Comparison of ENCODE assay signal across 7 mouse cellular contexts in the genomic region with DNA sequence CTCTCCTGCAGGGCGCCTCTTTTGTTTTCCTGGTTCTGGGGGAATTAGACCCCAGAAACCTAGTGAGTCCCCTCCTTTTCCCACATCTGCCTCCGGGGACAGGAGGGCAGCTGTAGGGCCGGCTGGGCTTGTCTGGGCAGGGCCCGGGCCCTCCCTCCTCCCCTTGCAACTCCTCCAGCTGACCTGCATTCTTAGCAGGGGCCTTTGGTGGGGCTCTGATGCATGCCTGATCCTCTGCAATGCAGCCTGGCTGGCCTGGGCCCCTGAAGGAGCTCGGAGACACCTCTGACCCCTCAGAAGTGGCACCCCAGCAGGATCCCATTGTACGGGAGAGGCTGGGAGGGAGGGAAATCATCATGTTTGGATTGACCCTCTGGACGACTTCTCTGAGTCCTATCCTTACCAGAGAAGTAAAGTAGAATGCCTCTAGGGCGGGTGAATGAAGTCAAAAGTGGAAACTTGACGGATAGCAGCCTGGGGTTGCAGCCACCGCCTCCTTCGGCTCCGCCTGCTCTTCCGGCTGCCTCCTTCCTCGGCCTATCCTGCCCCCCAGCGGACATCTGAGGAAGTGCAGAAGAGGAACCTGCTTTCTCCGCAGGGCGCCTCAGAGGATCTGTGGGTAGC. TPM values are rescaled to one million over a fixed set of nuclear protein-coding genes. Genes with fewer than 3 reads are reported as not detected.
DNase-seq lines count a peak whose midpoint lies in the region; ATAC-seq lines count a peak whose summit lies in the region.

No protein-coding gene starts in this region.

- H3K27ac ChIP-seq in intestine, embryonic 15.5 days: peak overlapping the region; percentile 74
- peak overlapping the region; percentile 84 for H3K27ac ChIP-seq in midbrain, embryonic 10.5 days (replicated peaks)

- DNase-seq in adrenal gland, adult 18-20 months (ENCODE audit: low spot score in 2 of 2): peak; percentile 77 to 84
- peak; percentile 92 for DNase-seq in embryo, embryonic 11 days
- DNase-seq in gastrocnemius, postnatal 36 days: peak; percentile 75 to 77
- DNase-seq in left cerebral cortex, postnatal 36 days (ENCODE audit: low spot score in 2 of 2): peak; percentile 79 to 84
- peak; percentile 91 for DNase-seq in midbrain, embryonic 10.5 days (ENCODE audit: low spot score)
- peak; percentile 89 for DNase-seq in right cerebral cortex, postnatal 4 days

- peak overlapping the region; percentile 63 for H3K4me2 ChIP-seq in intestine, embryonic 15.5 days (replicated peaks)

- peak overlapping the region; percentile 26 for H3K4me3 ChIP-seq in intestine, embryonic 15.5 days (replicated peaks)
- peak overlapping the region; percentile 49 for H3K4me3 ChIP-seq in midbrain, embryonic 10.5 days

- H3K4me1 ChIP-seq in intestine, embryonic 15.5 days (replicated peaks): peaks cover 32% of the 10 kb centered on the region
- H3K4me1 ChIP-seq in midbrain, embryonic 10.5 days: peaks cover 71% of the 10 kb centered on the region

- peaks cover 35% of the 10 kb centered on the region for H3K27me3 ChIP-seq in intestine, embryonic 15.5 days (replicated peaks)
- H3K27me3 ChIP-seq in midbrain, embryonic 10.5 days (ENCODE audit: low read depth, poor library complexity, severe bottlenecking): peaks cover 50% of the 10 kb centered on the region

- peak; percentile 41 for ATAC-seq in intestine, embryonic 15.5 days

- H3K36me3 ChIP-seq in intestine, embryonic 15.5 days: no peaks in the 10 kb centered on the region
- no peaks in the 10 kb centered on the region for H3K36me3 ChIP-seq in midbrain, embryonic 10.5 days

- WGBS in intestine, embryonic 15.5 days: 5% methylated on average over 17 of the region's 17 CpGs
- under 1% methylated on average over 17 of the region's 17 CpGs for WGBS in midbrain, embryonic 10.5 days

- H3K9ac ChIP-seq in intestine, embryonic 15.5 days: peak overlapping the region; percentile 43

- H3K9me3 ChIP-seq in intestine, embryonic 15.5 days: no peaks in the 10 kb centered on the region
- H3K9me3 ChIP-seq in midbrain, embryonic 10.5 days (replicated peaks): no peaks in the 10 kb centered on the region

- intact Hi-C loops in gastrocnemius, postnatal 36 days (cut with DNase I): loop anchor here (2.0 kb wide), 1 partner anchor 107 kb away; no protein-coding TSS in a partner anchor
- intact Hi-C loops in left cerebral cortex, postnatal 36 days (cut with DNase I): loop anchor here (1.0 kb wide), 1 partner anchor 44 kb away; a partner anchor contains a TSS

RNA-seq across cellular contexts. Expression of a gene that starts 3.9 kb away (rescaled TPM):
- total RNA-seq in adrenal gland, adult 18-20 months (2021): 10 to 100 TPM; 14.6 to 16.8 TPM
- 1 to 10 TPM; 9.6 to 9.8 TPM for total RNA-seq in gastrocnemius, postnatal 36 days (2021)
- 18.1 and 21.9 TPM in 2 replicates for polyA plus RNA-seq in intestine, embryonic 15.5 days (2015; fragmentation: Nextera tagmentation; extraction: Ambion mirVana)
- 1 to 10 TPM; 3.7 to 3.9 TPM for total RNA-seq in left cerebral cortex, postnatal 36 days (2021)
- 39.5 and 42.2 TPM in 2 replicates for polyA plus RNA-seq in midbrain, embryonic 10.5 days (2016; fragmentation: Nextera tagmentation; extraction: Ambion mirVana)

RNA-seq across cellular contexts. Expression of a gene that starts 12.6 kb away (rescaled TPM):
- total RNA-seq in adrenal gland, adult 18-20 months (2021): under 1 TPM; 0.06 to 0.13 TPM
- total RNA-seq in gastrocnemius, postnatal 36 days (2021): not detected
- polyA plus RNA-seq in intestine, embryonic 15.5 days (2015; fragmentation: Nextera tagmentation; extraction: Ambion mirVana): 0.29 and 0.30 TPM in 2 replicates
- total RNA-seq in left cerebral cortex, postnatal 36 days (2021): 1 to 10 TPM; 2.2 to 2.5 TPM
- 0.71 and 2.0 TPM in 2 replicates for polyA plus RNA-seq in midbrain, embryonic 10.5 days (2016; fragmentation: Nextera tagmentation; extraction: Ambion mirVana)

RNA-seq across cellular contexts. Expression of a gene that starts 15.4 kb away (rescaled TPM):
- total RNA-seq in adrenal gland, adult 18-20 months (2021): under 1 TPM; 0.60 to 0.74 TPM
- under 1 TPM in 1 of 2 experiments, not detected in 1; 0.20 TPM for total RNA-seq in gastrocnemius, postnatal 36 days (2021)
- polyA plus RNA-seq in intestine, embryonic 15.5 days (2015; fragmentation: Nextera tagmentation; extraction: Ambion mirVana): 0.40 and 0.45 TPM in 2 replicates
- total RNA-seq in left cerebral cortex, postnatal 36 days (2021): under 1 TPM; 0.32 to 0.59 TPM
- 3.0 and 3.1 TPM in 2 replicates for polyA plus RNA-seq in midbrain, embryonic 10.5 days (2016; fragmentation: Nextera tagmentation; extraction: Ambion mirVana)

RNA-seq across cellular contexts. Expression of a gene that starts 15.5 kb away (rescaled TPM):
- 100 to 1,000 TPM; 128 to 134 TPM for total RNA-seq in adrenal gland, adult 18-20 months (2021)
- total RNA-seq in gastrocnemius, postnatal 36 days (2021): 10 to 100 TPM; 40.8 to 45.5 TPM
- 86.9 and 88.7 TPM in 2 replicates for polyA plus RNA-seq in intestine, embryonic 15.5 days (2015; fragmentation: Nextera tagmentation; extraction: Ambion mirVana)
- total RNA-seq in left cerebral cortex, postnatal 36 days (2021): 10 to 100 TPM; 63.5 to 80.0 TPM
- polyA plus RNA-seq in midbrain, embryonic 10.5 days (2016; fragmentation: Nextera tagmentation; extraction: Ambion mirVana): 81.1 and 82.9 TPM in 2 replicates

RNA-seq across cellular contexts. Expression of a gene that starts 24.6 kb away (rescaled TPM):
- 1 to 10 TPM; 5.2 to 6.6 TPM for total RNA-seq in adrenal gland, adult 18-20 months (2021)
- total RNA-seq in gastrocnemius, postnatal 36 days (2021): 1 to 10 TPM; 2.6 to 2.9 TPM
- 9.1 and 11.1 TPM in 2 replicates for polyA plus RNA-seq in intestine, embryonic 15.5 days (2015; fragmentation: Nextera tagmentation; extraction: Ambion mirVana)
- total RNA-seq in left cerebral cortex, postnatal 36 days (2021): 10 to 100 TPM; 11.9 to 13.3 TPM
- polyA plus RNA-seq in midbrain, embryonic 10.5 days (2016; fragmentation: Nextera tagmentation; extraction: Ambion mirVana): 8.4 and 9.8 TPM in 2 replicates

Comparison
In these comparisons a context has a peak if more than half of its experiments do, and no peak if none do; other contexts are left out.
1. Peak in every context shown above with its lines: DNase-seq, ATAC-seq, H3K4me3 ChIP-seq and H3K27ac ChIP-seq.